Mouse (Mus musculus) thymus, adult 2 months (tissue): Measurements from ENCODE around the gene Ldhal6b.

ENCODE experiments used
- CTCF ChIP-seq: fragments of 200-500 bp; IDR thresholded peaks from 2 replicates; pipeline ENCODE4 v1.5.1; 2012; ENCODE audit warnings: mild to moderate bottlenecking, control low read depth, low read length, moderate library complexity, borderline replicate concordance; ENCODE audit not compliant: control insufficient read depth, poor library complexity, insufficient read depth; ENCODE audit errors: extremely low read depth
- POLR2A ChIP-seq: fragments of 200-500 bp; IDR thresholded peaks from 2 replicates; pipeline ENCODE4 v1.6.1; 2012; ENCODE audit warnings: mild to moderate bottlenecking, low read length, control low read depth, moderate library complexity; ENCODE audit not compliant: control insufficient read depth, poor library complexity, insufficient read depth; ENCODE audit errors: extremely low read depth

GRCm38 (mm10) chr17:5414041-5414440 is 4.5 kb downstream of the Ldhal6b start:
- TF ChIP-seq POLR2A (no peak), CTCF (no peak)
